Mouse (Mus musculus) liver, adult 2 months (tissue): ENCODE data around the gene Sdhaf4.
"Not testable (repeated sequence)": the region's sequence is repeated elsewhere in the genome, so short reads cannot be mapped to it uniquely, and the experiment has no call there.

Experiments used
- CTCF ChIP-seq: fragments of 200-500 bp; IDR thresholded peaks from 2 replicates; pipeline ENCODE4 v1.5.1; 2011; ENCODE audit warnings: low read depth, low read length, control low read depth
- POLR2A ChIP-seq: fragments of 200-500 bp; IDR thresholded peaks from 2 replicates; pipeline ENCODE4 v1.6.1; 2011; ENCODE audit warnings: low read length, control low read depth; ENCODE audit not compliant: insufficient read depth; ENCODE audit errors: extremely low read depth

GRCm38 (mm10) chr1:23971159-23971558 lies 34.3 kb downstream of the Sdhaf4 start:
- not testable (repeated sequence) for TF ChIP-seq CTCF, POLR2A
